Mouse (Mus musculus) urinary bladder, adult 2 months (tissue): ENCODE data around the gene Tmsb15b1. TPM values are rescaled to one million over a fixed set of nuclear protein-coding genes. Genes with fewer than 3 reads are reported as not detected.

ENCODE experiments used
- polyA plus RNA-seq: library from polyadenylated mRNA; depleted of rRNA; stranded (reverse); fragments of >200 nt; gene quantifications from 2 replicates; pipeline ENCODE4 v1.2.3, GENCODE M21; 2012; rRNA removed

Tmsb15b1 gene
- polyA plus RNA-seq, 1 experiment = 8.3 TPM

Other genes starting within 250 kb of the Tmsb15b1 start
- 171 and 201 TPM in 2 replicates for gene Morf4l2, start 233.2 kb downstream of the Tmsb15b1 start, polyA plus RNA-seq
- not detected in 2 replicates for gene Glra4, start 196.7 kb downstream of the Tmsb15b1 start, polyA plus RNA-seq
- 22.3 and 23.9 TPM in 2 replicates for gene Plp1, start 154.2 kb downstream of the Tmsb15b1 start, polyA plus RNA-seq
- gene Rab9b, start 108.1 kb downstream of the Tmsb15b1 start, polyA plus RNA-seq = 0.04 and 0.07 TPM in 2 replicates
- not detected in 2 replicates for gene H2bfm, start 49.5 kb downstream of the Tmsb15b1 start, polyA plus RNA-seq
- 2.7 and 3.7 TPM in 2 replicates for gene Tmsb15b2, start 1.4 kb downstream of the Tmsb15b1 start, polyA plus RNA-seq
- 6.9 and 7.0 TPM in 2 replicates for gene Tmsb15l, start within 50 bp of the Tmsb15b1 start, polyA plus RNA-seq
- 1.3 and 1.5 TPM in 2 replicates for gene Zcchc18, start 16.3 kb upstream of the Tmsb15b1 start, polyA plus RNA-seq
- 5.9 and 6.8 TPM in 2 replicates for gene Slc25a53, start 61.4 kb upstream of the Tmsb15b1 start, polyA plus RNA-seq
- gene Fam199x, start 72.7 kb upstream of the Tmsb15b1 start, polyA plus RNA-seq = 2.7 and 3.2 TPM in 2 replicates
- not detected in 2 replicates for gene Esx1, start 145.2 kb upstream of the Tmsb15b1 start, polyA plus RNA-seq